Mouse (Mus musculus) spleen, adult 2 months (tissue): Measurements from ENCODE around the gene Asap2.

Source experiments
- CTCF ChIP-seq: fragments of 200-500 bp; IDR thresholded peaks from 2 replicates; pipeline ENCODE4 v1.5.1; 2011; ENCODE audit warnings: mild to moderate bottlenecking, inconsistent platforms; ENCODE audit not compliant: insufficient read depth, insufficient read length, insufficient replicate concordance; ENCODE audit errors: extremely low read depth
- POLR2A ChIP-seq: fragments of 200-500 bp; IDR thresholded peaks from 2 replicates; pipeline ENCODE4 v1.6.1; 2011; ENCODE audit warnings: low read depth, low read length, inconsistent platforms

DNA sequence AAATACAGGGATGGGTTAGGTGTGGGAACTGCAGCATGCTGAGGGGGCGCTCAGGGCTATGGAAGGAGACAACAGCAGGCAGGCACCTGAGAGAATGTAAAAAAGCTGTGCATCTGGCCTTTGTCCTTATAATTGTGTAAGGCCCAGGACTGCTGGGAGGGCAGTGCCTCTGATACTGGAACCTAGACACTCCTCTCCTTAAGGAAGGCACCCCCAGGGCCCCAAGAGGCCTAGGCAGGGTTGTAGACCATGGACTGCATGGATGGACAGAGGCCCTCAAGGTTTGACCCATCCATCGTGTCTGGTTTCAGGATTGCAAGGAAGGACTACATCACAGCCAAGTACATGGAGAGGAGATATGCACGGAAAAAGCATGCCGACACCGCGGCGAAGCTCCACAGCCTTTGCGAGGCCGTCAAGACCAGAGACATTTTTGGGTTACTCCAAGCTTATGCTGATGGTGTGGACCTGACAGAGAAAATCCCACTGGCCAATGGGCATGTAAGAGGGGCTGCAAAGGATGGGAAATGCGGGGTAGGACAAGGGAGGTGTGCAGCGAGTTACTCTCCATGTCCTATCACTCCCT lies 254.2 kb downstream of the Asap2 start:
- no peak for TF ChIP-seq POLR2A
- no peak for TF ChIP-seq CTCF
